Mouse (Mus musculus) bone marrow macrophage, adult 2 months (primary cell): ENCODE measurements around the gene Six2.

Source experiments
- CTCF ChIP-seq: IDR thresholded peaks from 2 replicates; pipeline ENCODE4 v1.5.1; 2012; ENCODE audit warnings: low read depth, mild to moderate bottlenecking, low read length, moderate library complexity
- POLR2A ChIP-seq: IDR thresholded peaks from 2 replicates; pipeline ENCODE4 v1.6.1; 2012; ENCODE audit warnings: mild to moderate bottlenecking, low read depth, low read length, borderline replicate concordance

DNA sequence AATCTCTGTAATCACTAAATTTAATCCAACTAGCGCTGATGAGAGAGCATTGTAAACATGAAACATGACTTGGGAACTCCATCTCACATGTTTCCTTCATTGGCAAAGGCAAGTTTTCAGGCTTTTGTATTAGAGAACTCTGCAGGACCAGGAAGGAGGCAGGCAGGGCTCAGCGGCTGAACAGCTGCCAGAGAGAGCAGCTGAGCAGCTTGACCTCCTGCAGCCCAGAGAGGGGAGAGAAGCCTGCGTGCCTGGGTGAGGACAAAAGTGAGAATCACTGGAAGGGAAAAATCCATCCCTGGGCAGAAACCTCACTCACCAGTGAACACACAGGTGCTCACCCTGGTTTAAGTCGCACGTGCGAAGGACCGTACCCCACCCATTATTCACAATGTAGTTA is 29.2 kb upstream of the Six2 start:
- TF ChIP-seq POLR2A (no peak), CTCF (no peak)
